Mouse (Mus musculus): ENCODE results near the gene Ctla2a. TPM values are rescaled to one million over a fixed set of nuclear protein-coding genes. Genes with fewer than 3 reads are reported as not detected.
"Not testable (repeated sequence)": the region's sequence is repeated elsewhere in the genome, so short reads cannot be mapped to it uniquely, and the experiment has no call there.

The Ctla2a gene
- polyA plus RNA-seq (2017; shearing (Covaris generic)) = 10 to 100 TPM; 52.2 to 59.2 TPM

GRCm38 (mm10) chr13:60936500-60936901 lies at the start of gene Ctla2a, which contains the start of gene Gm49391:
TSS of gene Ctla2a (minus strand) at chr13:60936625.
TSS of gene Gm49391 (minus strand) at chr13:60936571.
- ATAC-seq = peak; percentile 96

GRCm38 (mm10) chr13:60972319-60972718 lies 35.9 kb upstream of the Ctla2a start:
- not testable (repeated sequence) for ATAC-seq

DNA sequence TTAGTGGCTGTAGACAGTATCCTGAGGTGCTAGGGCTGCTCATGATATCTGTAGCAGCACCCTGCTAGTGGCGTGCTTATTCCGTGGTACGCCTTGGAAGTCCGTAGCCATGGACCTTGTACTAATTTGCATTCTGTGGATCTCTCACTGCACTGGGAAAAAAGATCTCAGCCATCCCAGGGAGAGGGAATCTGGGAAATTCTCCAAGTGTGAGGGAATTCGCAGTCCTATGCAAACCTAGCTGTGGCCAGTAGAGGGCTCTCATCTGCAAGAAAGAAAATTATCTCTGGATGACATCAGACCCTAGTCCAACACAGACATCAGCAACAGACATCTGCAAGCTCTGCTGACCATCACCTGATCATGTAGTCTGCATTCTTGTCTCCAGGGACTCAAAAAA lies 27.6 kb upstream of the Ctla2a start:
- not testable (repeated sequence) for ATAC-seq

DNA sequence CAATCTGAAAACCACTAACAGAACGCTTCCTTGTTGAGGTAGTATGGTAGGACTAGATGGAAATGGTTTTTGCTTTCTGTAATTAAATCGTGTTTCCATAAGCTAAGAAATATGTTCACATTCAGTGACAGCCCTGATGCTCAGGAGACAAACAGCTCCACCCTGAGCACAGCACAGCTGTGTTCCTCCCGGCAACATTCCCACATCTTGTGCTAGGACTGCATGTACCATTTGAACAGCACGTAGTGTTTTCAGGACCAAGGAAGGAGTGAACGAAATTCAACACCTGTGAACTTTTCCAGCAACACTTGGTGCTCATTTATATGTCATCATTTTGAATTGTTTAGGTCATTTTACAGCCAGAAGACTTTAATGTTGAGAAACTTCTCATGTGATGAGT lies 25.3 kb upstream of the Ctla2a start:
- no peak for ATAC-seq

DNA sequence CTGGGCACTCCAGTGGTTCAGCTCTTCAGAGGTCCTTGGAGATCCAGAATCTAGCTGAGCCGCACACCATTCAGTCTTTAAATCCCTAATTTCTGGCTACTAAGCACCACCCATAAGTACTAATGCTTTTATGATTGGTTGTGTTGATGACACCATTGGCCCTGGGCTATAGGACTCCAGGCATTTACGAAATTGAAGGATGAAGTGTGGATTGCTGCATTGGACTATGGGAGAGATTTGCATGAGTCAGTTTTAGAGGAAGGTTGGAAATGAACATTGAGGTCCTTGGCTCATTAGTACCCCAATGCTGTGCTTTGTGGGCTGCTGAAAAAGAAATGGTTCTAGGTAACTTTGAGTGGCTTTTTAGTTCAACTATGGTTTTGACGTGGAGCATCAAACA lies 5.5 kb upstream of the Ctla2a start, which contains the start of gene Tpbpa:
Gene Tpbpa (minus strand): TSS at position 101 of the 400 bp plus-strand sequence.
- ATAC-seq = not testable (repeated sequence)

- not testable (repeated sequence) for ATAC-seq
Measured at GRCm38 (mm10) chr13:60935490-60935889, 935 bp downstream of the Ctla2a start, which contains the start of gene Gm49393. TSS of gene Gm49393 (minus strand) at chr13:60935590.

DNA sequence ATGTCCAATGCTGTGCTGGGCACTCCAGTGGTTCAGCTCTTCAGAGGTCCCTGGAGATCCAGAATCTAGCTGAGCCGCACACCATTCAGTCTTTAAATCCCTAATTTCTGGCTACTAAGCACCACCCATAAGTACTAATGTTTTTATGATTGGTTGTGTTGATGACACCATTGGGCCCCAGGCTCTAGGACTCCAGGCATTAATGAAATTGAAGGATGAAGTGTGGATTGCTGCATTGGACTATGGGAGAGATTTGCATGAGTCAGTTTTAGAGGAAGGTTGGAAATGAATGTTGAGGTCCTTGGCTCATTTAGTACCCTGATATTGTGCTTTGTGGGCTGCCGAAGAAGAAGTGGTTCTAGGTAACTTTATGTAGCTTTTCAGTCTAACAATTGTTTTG lies 31.6 kb downstream of the Ctla2a start, which contains the start of gene Tpbpb:
Gene Tpbpb (minus strand): TSS at position 101 of the 400 bp plus-strand sequence.
- not testable (repeated sequence) for ATAC-seq

DNA sequence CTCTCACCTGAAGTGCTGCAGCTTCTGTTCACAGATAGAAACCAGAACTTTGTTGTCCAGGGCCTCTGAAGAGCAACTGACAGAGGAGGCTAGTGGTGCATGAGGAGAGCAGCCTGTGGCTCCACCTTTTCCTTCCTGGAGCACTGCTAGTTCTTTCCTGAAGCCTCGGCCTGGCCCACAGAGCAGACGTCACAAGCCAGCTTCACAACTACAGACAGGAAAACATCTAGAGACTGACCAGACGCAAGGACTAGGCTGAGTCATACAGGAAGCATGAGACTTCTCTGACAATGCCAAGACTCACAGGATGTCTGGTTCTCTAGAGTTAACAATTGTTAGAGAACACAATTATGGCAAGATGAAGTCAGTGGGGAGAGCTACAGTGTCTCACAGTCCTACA lies 39.1 kb downstream of the Ctla2a start, which contains the start of gene Ctla2b:
Gene Ctla2b (minus strand): TSS at position 120 of the 400 bp plus-strand sequence.
- peak; percentile 99 for ATAC-seq

DNA sequence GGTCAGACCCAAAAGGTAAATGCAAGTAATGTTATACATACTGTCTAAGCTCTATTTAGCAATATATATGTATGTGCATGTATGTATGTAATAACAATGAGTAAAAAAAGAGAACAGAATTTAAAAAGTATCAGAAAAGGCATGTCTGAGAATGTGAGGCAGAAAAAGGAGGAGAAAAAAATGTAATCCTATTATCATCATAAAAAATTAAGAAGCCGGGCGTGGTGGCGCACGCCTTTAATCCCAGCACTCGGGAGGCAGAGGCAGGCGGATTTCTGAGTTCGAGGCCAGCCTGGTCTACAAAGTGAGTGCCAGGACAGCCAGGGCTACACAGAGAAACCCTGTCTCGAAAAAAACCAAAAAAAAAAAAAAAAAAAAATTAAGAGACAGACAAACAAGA lies 39.6 kb downstream of the Ctla2a start, which contains the start of gene Gm49392:
Gene Gm49392 (minus strand): TSS at position 101 of the 400 bp plus-strand sequence.
- not testable (repeated sequence) for ATAC-seq

- no peak for ATAC-seq
Measured at GRCm38 (mm10) chr13:60895406-60896160, 40.8 kb downstream of the Ctla2a start.

GRCm38 (mm10) chr13:60892301-60892700 lies 44.1 kb downstream of the Ctla2a start:
- no peak for ATAC-seq

Other genes starting within 250 kb of the Ctla2a start
- not detected for gene BC051665, start 150.3 kb downstream of the Ctla2a start, polyA plus RNA-seq (2017; shearing (Covaris generic))
- gene Ctsll3, start 133.8 kb downstream of the Ctla2a start, polyA plus RNA-seq (2017; shearing (Covaris generic)) = not detected
- 1 to 10 TPM in 1 of 2 experiments, not detected in 1; 1.7 TPM for gene 4930486L24Rik, start 72.2 kb downstream of the Ctla2a start, polyA plus RNA-seq (2017; shearing (Covaris generic))
- 1 to 10 TPM in 1 of 2 experiments, not detected in 1; 1.1 TPM for gene Gm49392, start 39.7 kb downstream of the Ctla2a start, polyA plus RNA-seq (2017; shearing (Covaris generic))
- 10 to 100 TPM in 1 of 2 experiments, 1 to 10 TPM in 1; 6.0 to 10.1 TPM for gene Ctla2b, start 39.2 kb downstream of the Ctla2a start, polyA plus RNA-seq (2017; shearing (Covaris generic))
- not detected for gene Tpbpb, start 31.7 kb downstream of the Ctla2a start, polyA plus RNA-seq (2017; shearing (Covaris generic))
- not detected for gene Gm49393, start 1.0 kb downstream of the Ctla2a start, polyA plus RNA-seq (2017; shearing (Covaris generic))
- 1 to 10 TPM in 1 of 2 experiments, under 1 TPM in 1; 0.99 to 2.0 TPM for gene Gm49391, start 54 bp downstream of the Ctla2a start, polyA plus RNA-seq (2017; shearing (Covaris generic))
- gene Tpbpa, start 5.4 kb upstream of the Ctla2a start, polyA plus RNA-seq (2017; shearing (Covaris generic)) = not detected
- not detected for gene Ctsj, start 69.3 kb upstream of the Ctla2a start, polyA plus RNA-seq (2017; shearing (Covaris generic))
- gene Ctsq, start 104.0 kb upstream of the Ctla2a start, polyA plus RNA-seq (2017; shearing (Covaris generic)) = not detected
- gene Ctsr, start 227.6 kb upstream of the Ctla2a start, polyA plus RNA-seq (2017; shearing (Covaris generic)) = not detected

All from activated CD4-positive, CD25-positive, alpha-beta regulatory T cell, adult 4 months (primary cell).